Mouse (Mus musculus) testis, adult 10 weeks (tissue): ENCODE results near the gene Cnih2. TPM values are rescaled to one million over a fixed set of nuclear protein-coding genes. Genes with fewer than 3 reads are reported as not detected.

Source experiments
- polyA plus RNA-seq: library from polyadenylated mRNA; stranded (reverse); fragments of 350-450 nt; fragmentation: Illumina TruSeq; extraction: RNeasy Lipid Tissue Mini Kit (QIAGEN cat#74804); gene quantifications from one replicate; pipeline ENCODE4 v1.2.3, GENCODE M21; 2014; ENCODE audit warnings: low read depth, low replicate concordance

The Cnih2 gene
- polyA plus RNA-seq, result 1.4 TPM

DNA sequence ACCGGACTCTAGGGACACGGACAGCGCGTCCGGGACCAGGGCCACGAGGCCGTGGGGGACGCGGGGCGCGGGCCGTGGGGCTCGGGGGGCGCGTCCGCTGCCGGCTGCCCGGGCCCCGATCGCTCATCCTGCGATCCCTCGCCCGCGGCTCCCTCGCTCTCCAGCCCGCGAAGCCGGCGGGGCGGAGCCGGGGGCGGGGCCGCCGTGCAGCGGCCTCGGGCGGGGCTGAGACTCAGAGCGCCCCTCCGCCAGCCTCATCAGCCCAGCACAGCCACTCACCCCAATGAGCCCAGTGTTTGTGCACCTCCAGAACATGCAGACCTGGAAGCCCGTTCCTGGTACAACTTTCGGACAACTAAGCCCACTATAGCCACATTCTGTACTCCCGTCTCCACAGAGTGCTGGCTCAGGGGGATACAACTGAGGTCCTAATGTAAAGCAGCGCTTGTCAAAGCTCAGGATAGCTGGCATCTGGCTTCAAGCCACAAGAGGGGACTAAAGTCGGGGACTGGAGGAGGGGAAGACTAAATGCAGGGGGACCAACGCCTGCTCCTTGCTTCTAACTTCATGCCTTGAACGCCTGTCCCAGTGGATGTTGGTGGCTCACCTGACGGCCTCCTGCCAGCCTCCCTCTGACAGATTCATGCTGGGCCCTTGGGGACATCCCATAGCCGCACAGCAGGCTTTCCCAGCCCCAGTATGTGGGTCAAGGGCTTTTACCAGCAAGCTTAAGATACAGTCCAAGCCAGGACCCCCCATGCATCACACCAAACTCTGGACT lies at the start of gene Cnih2:
TSS of gene Cnih2 (minus strand) at position 159 of the 781 bp plus-strand sequence.

GRCm38 (mm10) chr19:5118384-5118698 lies 20.0 kb upstream of the Cnih2 start, which contains the start of gene Klc2:
Gene Klc2, minus strand, starts transcription at chr19:5118560.

DNA sequence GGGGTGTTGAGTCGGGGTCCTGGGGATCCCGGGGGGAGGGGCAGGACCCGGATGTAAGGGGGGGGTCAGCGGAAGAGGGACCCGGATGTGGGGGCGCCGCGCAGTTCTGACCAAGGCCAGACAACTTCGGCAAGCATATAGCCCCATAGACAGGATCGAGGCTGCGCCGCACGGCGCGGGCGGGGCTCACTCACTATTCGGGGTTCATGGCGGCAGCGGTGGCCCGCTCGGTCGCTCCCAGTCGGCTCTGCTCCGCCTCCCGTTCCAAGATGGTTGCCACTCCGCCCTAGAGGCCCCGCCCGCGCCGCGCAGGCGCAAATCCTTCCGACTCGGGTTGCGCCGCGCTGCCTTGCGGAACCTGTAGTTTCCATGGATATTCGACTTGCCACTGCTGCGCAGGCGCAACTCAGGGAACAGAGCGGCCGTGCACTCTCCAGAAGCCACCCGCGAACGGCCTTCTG lies 8.4 kb upstream of the Cnih2 start, which contains the start of gene Rab1b:
TSS of gene Rab1b (minus strand) at position 342 of the 461 bp plus-strand sequence.

DNA sequence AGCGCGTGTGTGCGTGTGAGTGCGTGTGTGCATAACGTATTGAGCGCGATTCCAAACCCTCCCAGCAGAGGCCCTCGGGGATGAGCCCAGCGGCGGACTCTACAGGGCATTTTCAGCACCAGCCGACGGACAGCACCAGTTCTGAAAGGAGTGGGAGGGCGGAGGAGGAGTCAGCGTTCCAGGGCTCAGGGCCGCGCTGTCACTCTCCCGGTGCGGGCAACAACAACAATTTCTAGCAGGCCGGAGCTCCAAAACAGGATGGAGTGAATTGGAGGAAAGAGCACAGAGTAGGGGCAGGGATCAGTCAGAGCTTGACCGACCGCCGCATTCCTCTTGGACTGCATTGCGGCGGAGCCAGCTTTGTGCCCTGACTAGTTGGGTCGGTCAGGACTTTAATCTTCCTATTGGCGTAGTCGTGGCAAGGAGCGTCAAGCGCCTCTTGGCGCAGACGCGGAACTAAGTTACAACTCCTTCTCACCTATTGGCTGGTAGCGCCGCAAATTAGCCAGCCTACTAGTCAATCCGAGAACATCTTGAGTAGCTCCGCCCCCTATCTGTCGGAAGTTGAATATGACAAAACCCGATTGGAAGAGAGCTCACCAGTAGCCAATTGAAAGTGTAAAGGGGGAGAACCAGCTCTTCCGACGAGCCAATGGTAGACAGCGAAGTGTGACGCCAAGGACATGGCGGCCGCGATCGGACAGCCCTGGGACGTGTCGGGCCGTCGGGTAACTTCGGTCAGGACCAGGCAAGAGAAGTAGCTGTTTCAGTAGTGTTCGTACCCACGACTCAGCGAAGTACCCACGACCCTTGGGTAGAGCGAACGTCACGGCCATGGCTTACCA lies 10.2 kb downstream of the Cnih2 start, which contains the start of gene Yif1a:
TSS of gene Yif1a (plus strand) at position 655 of the 845 bp plus-strand sequence.

GRCm38 (mm10) chr19:5085145-5085863 lies 13.0 kb downstream of the Cnih2 start, which contains the start of gene Tmem151a:
Gene Tmem151a, minus strand, starts transcription at chr19:5085531.

GRCm38 (mm10) chr19:5067867-5068569 lies 30.3 kb downstream of the Cnih2 start, which contains the start of gene Cd248:
Gene Cd248, plus strand, starts transcription at chr19:5068078.

DNA sequence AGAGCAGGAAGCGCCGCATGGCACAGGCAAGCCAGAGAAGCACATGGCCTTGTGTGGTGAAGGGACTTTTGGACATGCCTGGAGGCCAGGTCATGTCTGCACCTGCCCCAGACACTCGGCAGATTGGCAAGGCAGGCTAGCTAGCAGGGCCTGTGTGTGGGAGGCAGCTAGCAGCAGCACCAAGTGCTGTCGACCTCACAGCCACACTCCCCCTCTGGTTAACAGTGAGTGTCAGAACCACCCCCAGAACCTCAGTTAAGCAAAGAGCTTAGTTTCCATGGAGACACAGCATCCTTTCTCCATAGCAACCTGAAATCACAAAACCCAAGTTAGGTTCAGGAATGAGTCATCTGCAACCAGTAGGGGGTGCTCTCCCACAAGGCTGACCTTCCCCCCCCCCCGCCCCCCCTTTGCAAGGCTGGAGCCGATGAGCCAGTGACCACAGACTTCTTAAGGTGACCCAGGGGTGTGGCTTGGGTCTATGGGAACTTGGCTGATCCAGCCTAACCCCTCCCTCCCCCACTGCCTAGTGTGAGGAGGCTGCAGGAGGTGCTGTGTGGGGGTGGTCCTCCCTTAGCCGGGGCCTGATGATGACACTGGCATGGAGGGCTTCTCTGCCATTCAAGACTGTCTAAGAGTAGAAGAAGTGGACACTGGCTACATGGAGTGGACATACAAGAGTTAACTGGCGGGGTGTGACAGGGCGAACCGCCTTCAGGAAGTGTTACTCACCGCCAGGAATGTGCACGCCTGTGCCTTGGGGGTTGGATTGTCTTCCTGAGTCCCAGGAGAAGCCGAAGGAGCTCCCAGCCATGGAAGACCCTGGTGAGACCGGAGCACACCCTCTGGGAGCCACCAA lies 48.0 kb downstream of the Cnih2 start, which contains the start of gene Rin1:
TSS of gene Rin1 (plus strand) at position 435 of the 859 bp plus-strand sequence.

Other genes starting within 250 kb of the Cnih2 start
- 10.1 TPM for gene Ctsf, start 243.4 kb downstream of the Cnih2 start, polyA plus RNA-seq
- 0.50 TPM for gene Actn3, start 220.6 kb downstream of the Cnih2 start, polyA plus RNA-seq
- gene Zdhhc24, start 219.9 kb downstream of the Cnih2 start, polyA plus RNA-seq, result 6.2 TPM
- gene Bbs1, start 191.9 kb downstream of the Cnih2 start, polyA plus RNA-seq, result 10.4 TPM
- 3.0 TPM for gene Dpp3, start 170.2 kb downstream of the Cnih2 start, polyA plus RNA-seq
- gene Peli3, start 155.4 kb downstream of the Cnih2 start, polyA plus RNA-seq, result 0.28 TPM
- gene Mrpl11, start 136.4 kb downstream of the Cnih2 start, polyA plus RNA-seq, result 36.5 TPM
- 0.14 TPM for gene Npas4, start 108.2 kb downstream of the Cnih2 start, polyA plus RNA-seq
- not detected for gene Slc29a2, start 74.7 kb downstream of the Cnih2 start, polyA plus RNA-seq
- gene B4gat1, start 59.7 kb downstream of the Cnih2 start, polyA plus RNA-seq, result 1.8 TPM
- gene AC124502.3, start 59.6 kb downstream of the Cnih2 start, polyA plus RNA-seq, result 1.3 TPM
- gene Brms1, start 57.2 kb downstream of the Cnih2 start, polyA plus RNA-seq, result 8.2 TPM
- 1.6 TPM for gene Rin1, start 48.0 kb downstream of the Cnih2 start, polyA plus RNA-seq
- 0.10 TPM for gene Cd248, start 30.4 kb downstream of the Cnih2 start, polyA plus RNA-seq
- gene Tmem151a, start 13.0 kb downstream of the Cnih2 start, polyA plus RNA-seq, result 4.4 TPM
- gene Yif1a, start 10.0 kb downstream of the Cnih2 start, polyA plus RNA-seq, result 24.1 TPM
- gene Rab1b, start 8.6 kb upstream of the Cnih2 start, polyA plus RNA-seq, result 4.9 TPM
- gene Klc2, start 20.0 kb upstream of the Cnih2 start, polyA plus RNA-seq, result 6.3 TPM
- 44.3 TPM for gene Pacs1, start 174.6 kb upstream of the Cnih2 start, polyA plus RNA-seq
- 42.7 TPM for gene Sf3b2, start 196.9 kb upstream of the Cnih2 start, polyA plus RNA-seq
- gene Gal3st3, start 199.8 kb upstream of the Cnih2 start, polyA plus RNA-seq, result 0.18 TPM
- 41.2 TPM for gene Catsper1, start 237.2 kb upstream of the Cnih2 start, polyA plus RNA-seq